Mouse (Mus musculus): Measurements from ENCODE around the gene Agtrap.
"Not testable (repeated sequence)": the region's sequence is repeated elsewhere in the genome, so short reads cannot be mapped to it uniquely, and the experiment has no call there.

Gene Agtrap

GRCm38 (mm10) chr4:148051046-148051776, 36.6 kb downstream of the Agtrap start:
- no peak for DNase-seq (ENCODE audit: low spot score in 2 of 2)

DNA sequence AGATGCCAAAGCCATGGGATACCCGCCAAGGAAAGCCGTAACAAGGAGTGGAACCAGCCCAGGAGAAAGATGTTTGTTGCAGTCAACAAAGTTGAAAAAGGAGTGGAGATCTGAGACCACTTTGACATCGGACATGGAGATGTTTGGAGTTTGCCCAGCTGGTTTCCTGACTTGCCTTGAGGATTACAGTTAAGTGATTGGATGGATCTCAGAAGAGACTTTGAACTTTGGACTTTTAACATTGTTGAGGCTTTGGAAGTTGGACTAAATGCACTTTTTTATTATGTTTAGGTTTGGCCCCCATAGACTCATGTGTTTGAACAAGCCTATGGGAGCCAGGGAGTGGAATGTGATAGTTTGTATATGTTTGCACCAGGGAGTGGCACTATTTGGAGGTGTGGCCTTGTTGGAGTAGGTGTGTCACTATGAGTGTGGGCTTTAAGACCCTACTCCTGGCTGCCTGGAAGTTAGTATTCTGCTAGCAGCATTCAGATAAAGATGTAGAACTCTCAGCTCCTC, 37.4 kb downstream of the Agtrap start:
- not testable (repeated sequence) for DNase-seq (ENCODE audit: low spot score in 2 of 2)

DNA sequence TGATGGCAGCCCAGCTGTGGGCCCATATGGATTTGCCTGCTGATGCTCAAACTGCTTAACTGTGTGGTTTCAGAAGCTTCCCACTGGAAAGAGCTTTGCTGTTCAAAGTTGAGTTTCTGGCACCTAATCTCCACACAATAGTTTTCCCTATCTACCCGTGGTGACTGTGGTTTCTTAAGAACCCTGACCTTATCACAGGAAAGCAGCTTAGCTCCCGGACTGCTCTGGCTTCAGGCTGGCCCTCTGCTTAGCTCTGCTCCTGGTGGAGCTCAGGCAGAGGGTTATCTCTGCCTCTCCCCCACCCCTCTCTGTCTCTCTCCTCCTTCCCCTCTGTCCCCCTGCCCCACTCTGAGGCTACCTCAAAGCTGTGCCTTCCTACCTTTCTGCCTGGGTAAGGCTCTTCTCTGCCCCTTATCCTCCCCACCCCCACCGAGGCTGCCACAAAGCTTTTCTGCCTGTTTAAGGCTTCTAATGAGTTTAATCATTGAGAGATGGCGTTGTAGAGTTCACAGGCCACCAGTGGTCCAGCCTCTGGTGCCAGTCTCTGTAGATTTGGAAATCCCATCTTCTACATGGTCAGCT, 41.3 kb downstream of the Agtrap start:
- DNase-seq (ENCODE audit: low spot score in 2 of 2) = no peak

- no peak for DNase-seq (ENCODE audit: low spot score in 2 of 2)
Observed at GRCm38 (mm10) chr4:148044113-148044512, 43.7 kb downstream of the Agtrap start.

DNA sequence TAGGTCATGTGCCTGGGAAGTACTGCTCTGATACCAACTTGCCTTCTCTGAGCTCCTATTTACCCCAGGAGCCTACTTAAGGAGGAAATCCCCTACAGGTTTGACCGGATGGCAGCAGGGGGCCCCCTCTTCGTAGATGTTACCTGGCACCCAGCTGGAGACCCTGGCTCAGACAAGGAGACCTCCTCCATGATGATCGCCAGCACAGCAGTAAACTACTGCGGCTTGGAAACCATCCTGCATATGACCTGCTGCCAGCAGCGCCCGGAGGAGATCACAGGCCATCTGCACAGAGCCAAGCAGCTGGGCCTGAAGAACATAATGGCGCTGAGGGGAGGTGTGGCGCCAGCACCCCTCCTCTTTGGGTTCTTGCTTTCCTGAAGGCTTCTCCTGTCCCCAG, 44.5 kb downstream of the Agtrap start:
- DNase-seq (ENCODE audit: low spot score in 2 of 2) = not testable (repeated sequence)

- DNase-seq (ENCODE audit: low spot score in 2 of 2) = peak; percentile 37 to 47
Observed at GRCm38 (mm10) chr4:148041611-148042191, 46.1 kb downstream of the Agtrap start.

- DNase-seq (ENCODE audit: low spot score in 2 of 2) = peak; percentile 12 to 28
Observed at GRCm38 (mm10) chr4:148040933-148041610, 46.8 kb downstream of the Agtrap start.

GRCm38 (mm10) chr4:148040029-148040830, 47.6 kb downstream of the Agtrap start:
- DNase-seq (ENCODE audit: low spot score in 2 of 2) = no peak

DNA sequence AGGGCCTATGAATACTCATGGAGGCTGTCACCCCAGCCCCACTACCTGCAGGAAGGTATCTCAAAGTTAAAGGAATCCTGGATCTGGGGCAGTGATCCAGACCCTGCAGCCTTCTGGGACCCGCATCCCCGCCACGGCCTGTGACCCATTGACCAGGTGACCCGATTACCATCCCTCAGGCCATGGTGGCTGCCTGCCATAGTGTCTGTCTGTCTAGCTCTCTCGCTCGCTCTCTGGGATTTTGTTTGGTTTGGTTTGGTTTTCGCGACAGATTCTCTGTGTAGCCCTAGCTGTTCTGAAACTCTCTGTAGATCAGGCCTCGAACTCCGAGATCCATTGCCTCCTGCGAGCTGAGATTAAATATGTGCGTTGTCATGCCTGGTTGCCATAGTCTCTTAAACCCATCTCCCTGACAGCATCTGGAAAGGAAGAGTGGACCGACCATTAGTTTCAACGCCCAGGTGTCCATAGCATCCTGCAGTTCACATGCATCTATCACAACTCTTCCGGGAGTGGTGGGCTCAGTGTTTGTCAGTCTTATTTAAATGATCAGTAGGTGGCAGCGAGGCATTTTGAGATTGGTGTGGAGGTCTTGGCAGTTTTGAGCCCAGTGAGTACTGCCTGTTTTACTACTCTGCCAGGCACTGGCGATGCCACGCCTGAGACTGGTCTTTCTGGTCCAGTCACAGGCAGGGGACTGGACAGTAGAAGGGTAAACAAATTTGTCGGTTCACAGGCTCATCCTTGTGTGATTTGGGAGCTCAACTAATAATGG, 48.4 kb downstream of the Agtrap start:
- DNase-seq (ENCODE audit: low spot score in 2 of 2) = peak in 1 of 2 experiments; percentile 16

GRCm38 (mm10) chr4:148038600-148039253, 49.1 kb downstream of the Agtrap start, which contains the start of the genes Clcn6 and Mthfr:
Clcn6 (minus strand) TSS chr4:148038821.
Mthfr (plus strand) TSS chr4:148039077.
- peak; percentile 98 to 99 for DNase-seq (ENCODE audit: low spot score in 2 of 2)

- no peak for DNase-seq (ENCODE audit: low spot score in 2 of 2)
Observed at GRCm38 (mm10) chr4:148038079-148038599, 49.7 kb downstream of the Agtrap start.

DNA sequence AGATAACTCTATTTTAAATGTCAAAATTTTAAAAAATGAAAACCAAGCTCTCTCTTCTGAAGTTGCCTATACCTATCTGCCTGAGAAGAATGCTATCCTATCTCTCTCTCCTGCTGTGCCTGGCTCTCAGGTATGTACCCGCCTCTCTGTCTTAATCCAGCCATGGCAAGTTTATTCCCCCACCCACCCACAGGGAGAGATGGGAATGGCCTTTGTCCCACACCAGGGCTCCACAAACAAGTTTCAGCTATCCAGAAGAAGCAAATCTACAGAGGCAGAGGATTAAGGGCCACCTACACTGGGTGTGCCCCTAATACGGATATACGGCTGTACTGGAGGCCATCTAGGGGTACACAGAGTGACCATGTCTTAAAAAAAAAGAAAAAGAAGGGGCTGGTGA, 52.4 kb downstream of the Agtrap start:
- DNase-seq (ENCODE audit: low spot score in 2 of 2) = no peak

DNA sequence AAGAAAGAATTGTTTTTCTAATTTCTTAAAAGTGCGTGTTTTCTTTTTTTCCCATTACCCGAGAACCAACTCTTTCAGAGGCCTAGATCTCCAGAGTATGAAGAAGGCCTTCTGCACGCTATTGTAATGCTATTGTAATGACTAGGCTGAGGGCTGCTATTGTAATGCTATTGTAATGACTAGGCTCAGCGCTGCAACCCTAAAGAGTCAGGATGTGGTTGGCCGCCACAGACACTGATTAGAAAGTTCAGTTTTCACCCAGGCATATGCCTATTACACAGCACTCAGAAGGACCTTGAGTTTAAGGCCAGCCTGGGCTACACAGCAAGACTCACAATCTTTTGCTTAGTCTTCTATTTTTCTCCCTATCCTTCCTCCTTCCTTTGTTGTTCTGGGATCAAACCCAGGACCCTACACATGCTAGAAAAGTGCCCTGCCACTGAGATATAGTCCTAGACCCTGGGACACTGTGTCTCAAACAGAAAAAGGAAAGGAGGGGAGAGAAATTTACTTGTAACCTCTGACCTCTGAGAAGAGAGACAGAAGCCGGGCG, 53.9 kb downstream of the Agtrap start:
- no peak for DNase-seq (ENCODE audit: low spot score in 2 of 2)

- no peak for DNase-seq (ENCODE audit: low spot score in 2 of 2)
Observed at GRCm38 (mm10) chr4:148030506-148030905, 57.3 kb downstream of the Agtrap start.

- DNase-seq (ENCODE audit: low spot score in 2 of 2) = no peak
Observed at GRCm38 (mm10) chr4:148029297-148029696, 58.5 kb downstream of the Agtrap start.
